Comparison of ENCODE assay signal across 22 mouse cellular contexts in the genomic region with DNA sequence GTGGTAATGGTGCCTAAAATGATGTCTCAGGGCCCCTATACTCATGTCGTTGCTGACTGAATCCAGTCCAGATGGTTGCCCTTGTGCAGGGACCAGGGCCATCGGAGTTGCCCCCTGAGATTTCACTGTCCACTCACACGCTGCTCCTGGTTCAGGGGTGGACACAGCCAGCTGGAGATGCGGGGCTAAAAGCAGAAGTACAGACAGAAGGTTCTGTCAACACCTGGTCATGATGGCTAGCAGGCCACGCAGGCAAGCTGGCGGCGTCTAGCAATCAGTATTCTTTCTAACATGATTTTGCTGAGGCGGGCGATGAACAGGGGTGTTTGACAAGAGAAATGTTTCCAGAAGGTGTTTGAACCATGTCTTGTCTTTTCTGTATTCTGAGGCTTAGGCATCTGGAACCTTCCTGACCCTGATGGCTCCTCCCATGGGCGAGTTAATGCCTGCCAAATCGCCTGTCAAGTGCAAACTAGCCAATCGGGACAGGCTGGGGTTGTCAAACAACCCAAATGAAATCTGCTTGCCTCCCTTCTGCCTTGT.
A peak's percentile ranks its signal among the peaks of the same experiment; 100 is the strongest.
DNase-seq lines count a peak whose midpoint lies in the region; ATAC-seq lines count a peak whose summit lies in the region.
"Had no signal": no experiment of that assay in that cellular context is flagged by ENCODE, and none has a peak within 500 bp of the region (broad histone marks: within the 10 kb centered on the region; RNA-seq: fewer than 3 reads in every experiment).

No protein-coding gene starts in this region.

- WGBS in forebrain, embryonic 14.5 days: 69% methylated on average over 12 of the region's 12 CpGs
- WGBS in forebrain, embryonic 12.5 days: 76% methylated on average over 12 of the region's 12 CpGs
- 23% methylated on average over 12 of the region's 12 CpGs for WGBS in heart, embryonic 15.5 days

- H3K9ac ChIP-seq in forebrain, embryonic 14.5 days (ENCODE audit: low read length): no peak overlapping the region
- no peak overlapping the region for H3K9ac ChIP-seq in forebrain, embryonic 12.5 days
- H3K9ac ChIP-seq in heart, embryonic 15.5 days: no peak overlapping the region
- H3K9ac ChIP-seq: embryonic facial prominence, embryonic 15.5 days; hindbrain, embryonic 13.5 days; limb, embryonic 13.5 days; liver, embryonic 13.5 days; lung, embryonic 15.5 days; stomach, embryonic 15.5 days had no signal

- DNase-seq in forebrain, embryonic 14.5 days (ENCODE audit: low spot score): peak; percentile 65
- DNase-seq in left cerebral cortex, postnatal 4 days: peak; percentile 24
- DNase-seq in left cerebral cortex, postnatal 36 days (ENCODE audit: low spot score in 2 of 2): no peak
- no peak for DNase-seq in kidney, adult 8-10 months
- DNase-seq in kidney, adult 9 months: no peak
- DNase-seq: B cell, adult 2 months; cerebellum, adult 2 months; kidney, postnatal 4 days; layer of hippocampus, adult 9-11 months; liver, embryonic 13.5 days; lung, postnatal 4 days; retina, postnatal 1 day; thymus, adult 18-20 months had no signal

- H3K36me3 ChIP-seq in forebrain, embryonic 14.5 days (ENCODE audit: control insufficient read depth, insufficient read depth, low read length): no peaks in the 10 kb centered on the region
- H3K36me3 ChIP-seq in forebrain, embryonic 12.5 days (replicated peaks): no peaks in the 10 kb centered on the region
- H3K36me3 ChIP-seq in heart, embryonic 15.5 days: no peaks in the 10 kb centered on the region
- H3K36me3 ChIP-seq: embryonic facial prominence, embryonic 15.5 days; hindbrain, embryonic 13.5 days; limb, embryonic 13.5 days; liver, embryonic 13.5 days; lung, embryonic 15.5 days; stomach, embryonic 15.5 days had no signal

- H3K27ac ChIP-seq in forebrain, embryonic 14.5 days (ENCODE audit: low read depth, low read length): peak overlapping the region; percentile 60; the same call in 1 of the 2 replicates
- H3K27ac ChIP-seq in forebrain, embryonic 12.5 days: no peak overlapping the region
- H3K27ac ChIP-seq in heart, embryonic 15.5 days: peak overlapping the region; percentile 62
- H3K27ac ChIP-seq: embryonic facial prominence, embryonic 15.5 days; hindbrain, embryonic 13.5 days; left cerebral cortex, adult 2 months; limb, embryonic 13.5 days; liver, embryonic 13.5 days; lung, embryonic 15.5 days; stomach, embryonic 15.5 days had no signal

- peak; percentile 42 for ATAC-seq in forebrain, embryonic 14.5 days
- ATAC-seq in forebrain, embryonic 12.5 days (ENCODE audit: low FRiP score): no peak
- no peak; the same call in 1 of the 2 replicates for ATAC-seq in heart, embryonic 15.5 days (replicated peaks; ENCODE audit: insufficient number of reproducible peaks, insufficient read depth, low FRiP score, low read depth)
- ATAC-seq: inflammation-experienced regulatory T-cells, adult 6 months had no signal

- intact Hi-C loops in left cerebral cortex, postnatal 4 days (cut with DNase I): no loop called here
- intact Hi-C loops in left cerebral cortex, postnatal 36 days (cut with DNase I): no loop called here

- no peak overlapping the region for H3K4me2 ChIP-seq in forebrain, embryonic 14.5 days (ENCODE audit: low read length)
- H3K4me2 ChIP-seq in forebrain, embryonic 12.5 days: no peak overlapping the region
- H3K4me2 ChIP-seq in heart, embryonic 15.5 days: no peak overlapping the region
- H3K4me2 ChIP-seq: embryonic facial prominence, embryonic 15.5 days; hindbrain, embryonic 13.5 days; limb, embryonic 13.5 days; liver, embryonic 13.5 days; lung, embryonic 15.5 days; stomach, embryonic 15.5 days had no signal

- no peaks in the 10 kb centered on the region for H3K9me3 ChIP-seq in forebrain, embryonic 14.5 days (replicated peaks; ENCODE audit: control insufficient read depth, low read length)
- H3K9me3 ChIP-seq in forebrain, embryonic 12.5 days: no peaks in the 10 kb centered on the region
- no peaks in the 10 kb centered on the region for H3K9me3 ChIP-seq in heart, embryonic 15.5 days (replicated peaks)
- H3K9me3 ChIP-seq: embryonic facial prominence, embryonic 15.5 days; hindbrain, embryonic 13.5 days; limb, embryonic 13.5 days; liver, embryonic 13.5 days; lung, embryonic 15.5 days; stomach, embryonic 15.5 days had no signal

- H3K27me3 ChIP-seq in forebrain, embryonic 14.5 days (replicated peaks; ENCODE audit: control insufficient read depth, insufficient read depth, low read length): no peaks in the 10 kb centered on the region
- H3K27me3 ChIP-seq in forebrain, embryonic 12.5 days: no peaks in the 10 kb centered on the region
- no peaks in the 10 kb centered on the region for H3K27me3 ChIP-seq in heart, embryonic 15.5 days
- H3K27me3 ChIP-seq: hindbrain, embryonic 13.5 days; liver, embryonic 13.5 days; lung, embryonic 15.5 days; stomach, embryonic 15.5 days had no signal

- H3K4me1 ChIP-seq in forebrain, embryonic 14.5 days (ENCODE audit: control insufficient read depth, insufficient read depth, low read length): peaks cover 16% of the 10 kb centered on the region
- peaks cover 17% of the 10 kb centered on the region for H3K4me1 ChIP-seq in forebrain, embryonic 12.5 days
- H3K4me1 ChIP-seq in heart, embryonic 15.5 days (replicated peaks): peaks cover 39% of the 10 kb centered on the region
- H3K4me1 ChIP-seq: liver, embryonic 13.5 days had no signal

- H3K4me3 ChIP-seq in forebrain, embryonic 14.5 days (ENCODE audit: low read depth, low read length): no peak overlapping the region
- H3K4me3 ChIP-seq in forebrain, embryonic 12.5 days (replicated peaks): no peak overlapping the region
- H3K4me3 ChIP-seq in heart, embryonic 15.5 days: no peak overlapping the region
- H3K4me3 ChIP-seq: embryonic facial prominence, embryonic 15.5 days; hindbrain, embryonic 13.5 days; left cerebral cortex, adult 2 months; limb, embryonic 13.5 days; liver, embryonic 13.5 days; lung, embryonic 15.5 days; stomach, embryonic 15.5 days had no signal

Comparison
In these comparisons a context has a peak if more than half of its experiments do, and no peak if none do; other contexts are left out.
1. DNase-seq: peak in forebrain, embryonic 14.5 days (single experiment) and left cerebral cortex, postnatal 4 days (single experiment); none in left cerebral cortex, postnatal 36 days (0 of 2), kidney, adult 8-10 months (0 of 2) and kidney, adult 9 months (single experiment).